Mouse (Mus musculus): ENCODE data around the gene Clec2e. TPM values are rescaled to one million over a fixed set of nuclear protein-coding genes. Genes with fewer than 3 reads are reported as not detected.
"Not testable (repeated sequence)": the region's sequence is repeated elsewhere in the genome, so short reads cannot be mapped to it uniquely, and the experiment has no call there.

Clec2e gene
- polyA plus RNA-seq, 1 experiment from 2014 or later: not detected

GRCm38 (mm10) chr6:129101604-129102003 is 891 bp upstream of the Clec2e start:
- H3K9me3 ChIP-seq: no peaks in the 10 kb centered on the region
- no peak overlapping the region for H3K27ac ChIP-seq (replicated peaks)
- no peak overlapping the region for H3K9ac ChIP-seq
- no peaks in the 10 kb centered on the region for H3K36me3 ChIP-seq
- no peaks in the 10 kb centered on the region for H3K27me3 ChIP-seq
- H3K4me2 ChIP-seq: no peak overlapping the region
- H3K4me3 ChIP-seq: no peak overlapping the region
- 88% methylated on average over 1 of the region's 1 CpGs for WGBS
- H3K4me1 ChIP-seq (replicated peaks): no peaks in the 10 kb centered on the region
- no peak for ATAC-seq (ENCODE audit: low FRiP score, low read depth)

GRCm38 (mm10) chr6:129097929-129098328 is 2.8 kb downstream of the Clec2e start:
- H3K9ac ChIP-seq: no peak overlapping the region
- no peaks in the 10 kb centered on the region for H3K36me3 ChIP-seq
- H3K27me3 ChIP-seq: no peaks in the 10 kb centered on the region
- WGBS: 56% methylated on average over 1 of the region's 1 CpGs
- no peaks in the 10 kb centered on the region for H3K4me1 ChIP-seq (replicated peaks)
- H3K4me2 ChIP-seq: no peak overlapping the region
- no peaks in the 10 kb centered on the region for H3K9me3 ChIP-seq
- H3K27ac ChIP-seq (replicated peaks): no peak overlapping the region
- no peak overlapping the region for H3K4me3 ChIP-seq
- no peak for ATAC-seq (ENCODE audit: low FRiP score, low read depth)

GRCm38 (mm10) chr6:129095166-129095565 is 5.5 kb downstream of the Clec2e start:
- Histone ChIP-seq H3K9ac (no peak overlapping the region), H3K27ac (replicated peaks) (no peak overlapping the region), H3K4me1 (replicated peaks) (no peaks in the 10 kb centered on the region), H3K27me3 (no peaks in the 10 kb centered on the region), H3K9me3 (no peaks in the 10 kb centered on the region), H3K36me3 (no peaks in the 10 kb centered on the region), H3K4me2 (no peak overlapping the region), H3K4me3 (no peak overlapping the region)
- ATAC-seq (ENCODE audit: low FRiP score, low read depth): no peak

- not testable (repeated sequence) for H3K27me3 ChIP-seq; H3K4me3 ChIP-seq; ATAC-seq (ENCODE audit: low FRiP score, low read depth); H3K36me3 ChIP-seq; H3K4me1 ChIP-seq (replicated peaks); H3K27ac ChIP-seq (replicated peaks); H3K9ac ChIP-seq; H3K9me3 ChIP-seq; H3K4me2 ChIP-seq
- WGBS: 98% methylated on average over 8 of the region's 8 CpGs
Measured at GRCm38 (mm10) chr6:129088596-129088995, 12.1 kb downstream of the Clec2e start.

- H3K27me3 ChIP-seq: no peaks in the 10 kb centered on the region
- H3K9me3 ChIP-seq: no peaks in the 10 kb centered on the region
- no peak for ATAC-seq (ENCODE audit: low FRiP score, low read depth)
- H3K4me2 ChIP-seq: no peak overlapping the region
- H3K4me3 ChIP-seq: no peak overlapping the region
- 88% methylated on average over 1 of the region's 1 CpGs for WGBS
- H3K27ac ChIP-seq (replicated peaks): no peak overlapping the region
- H3K4me1 ChIP-seq (replicated peaks): no peaks in the 10 kb centered on the region
- no peak overlapping the region for H3K9ac ChIP-seq
- no peaks in the 10 kb centered on the region for H3K36me3 ChIP-seq
Measured at GRCm38 (mm10) chr6:129088161-129088560, 12.6 kb downstream of the Clec2e start.

GRCm38 (mm10) chr6:129086031-129086430 is 14.7 kb downstream of the Clec2e start:
- ATAC-seq (ENCODE audit: low FRiP score, low read depth); H3K36me3 ChIP-seq; H3K9ac ChIP-seq; H3K4me2 ChIP-seq; H3K27ac ChIP-seq (replicated peaks); H3K4me1 ChIP-seq (replicated peaks); H3K9me3 ChIP-seq; H3K4me3 ChIP-seq; H3K27me3 ChIP-seq: not testable (repeated sequence)
- 87% methylated on average over 2 of the region's 2 CpGs for WGBS

- no peak overlapping the region for H3K4me3 ChIP-seq
- no peak overlapping the region for H3K4me2 ChIP-seq
- no peaks in the 10 kb centered on the region for H3K27me3 ChIP-seq
- no peaks in the 10 kb centered on the region for H3K36me3 ChIP-seq
- no peaks in the 10 kb centered on the region for H3K9me3 ChIP-seq
- no peak overlapping the region for H3K9ac ChIP-seq
- H3K27ac ChIP-seq (replicated peaks): no peak overlapping the region
- H3K4me1 ChIP-seq (replicated peaks): no peaks in the 10 kb centered on the region
- WGBS: 65% methylated on average over 6 of the region's 6 CpGs
- ATAC-seq (ENCODE audit: low FRiP score, low read depth): no peak
Measured at GRCm38 (mm10) chr6:129085098-129085497, 15.6 kb downstream of the Clec2e start.

- WGBS: 65% methylated on average over 1 of the region's 1 CpGs
- Histone ChIP-seq H3K4me2 (no peak overlapping the region), H3K9me3 (no peaks in the 10 kb centered on the region), H3K27ac (replicated peaks) (no peak overlapping the region), H3K9ac (no peak overlapping the region), H3K4me3 (no peak overlapping the region), H3K4me1 (replicated peaks) (no peaks in the 10 kb centered on the region), H3K36me3 (no peaks in the 10 kb centered on the region), H3K27me3 (no peaks in the 10 kb centered on the region)
- peak; percentile 54; the same call in 1 of the 2 replicates for ATAC-seq (ENCODE audit: low FRiP score, low read depth)
Measured at GRCm38 (mm10) chr6:129066986-129067385, 33.7 kb downstream of the Clec2e start.

GRCm38 (mm10) chr6:129066530-129066929 is 34.2 kb downstream of the Clec2e start:
- H3K4me3 ChIP-seq: no peak overlapping the region
- H3K27me3 ChIP-seq: no peaks in the 10 kb centered on the region
- no peaks in the 10 kb centered on the region for H3K4me1 ChIP-seq (replicated peaks)
- no peaks in the 10 kb centered on the region for H3K36me3 ChIP-seq
- no peak overlapping the region for H3K27ac ChIP-seq (replicated peaks)
- ATAC-seq (ENCODE audit: low FRiP score, low read depth): no peak
- H3K9ac ChIP-seq: no peak overlapping the region
- no peaks in the 10 kb centered on the region for H3K9me3 ChIP-seq
- H3K4me2 ChIP-seq: no peak overlapping the region

- no peaks in the 10 kb centered on the region for H3K27me3 ChIP-seq
- no peak overlapping the region for H3K4me3 ChIP-seq
- H3K36me3 ChIP-seq: no peaks in the 10 kb centered on the region
- H3K4me2 ChIP-seq: no peak overlapping the region
- ATAC-seq (ENCODE audit: low FRiP score, low read depth): no peak
- no peak overlapping the region for H3K27ac ChIP-seq (replicated peaks)
- H3K9me3 ChIP-seq: no peaks in the 10 kb centered on the region
- H3K9ac ChIP-seq: no peak overlapping the region
- H3K4me1 ChIP-seq (replicated peaks): no peaks in the 10 kb centered on the region
- WGBS: 91% methylated on average over 3 of the region's 3 CpGs
Measured at GRCm38 (mm10) chr6:129065857-129066256, 34.9 kb downstream of the Clec2e start.

- Histone ChIP-seq H3K4me3 (no peak overlapping the region), H3K36me3 (no peaks in the 10 kb centered on the region), H3K4me2 (no peak overlapping the region), H3K27ac (replicated peaks) (no peak overlapping the region), H3K9ac (no peak overlapping the region), H3K9me3 (no peaks in the 10 kb centered on the region), H3K27me3 (no peaks in the 10 kb centered on the region), H3K4me1 (replicated peaks) (no peaks in the 10 kb centered on the region)
- WGBS: 69% methylated on average over 3 of the region's 3 CpGs
- no peak for ATAC-seq (ENCODE audit: low FRiP score, low read depth)
Measured at GRCm38 (mm10) chr6:129065407-129065806, 35.3 kb downstream of the Clec2e start.

- Histone ChIP-seq H3K9me3 (no peaks in the 10 kb centered on the region), H3K27ac (replicated peaks) (no peak overlapping the region), H3K4me3 (no peak overlapping the region), H3K4me1 (replicated peaks) (no peaks in the 10 kb centered on the region), H3K27me3 (no peaks in the 10 kb centered on the region), H3K4me2 (no peak overlapping the region), H3K9ac (no peak overlapping the region), H3K36me3 (no peaks in the 10 kb centered on the region)
- ATAC-seq (ENCODE audit: low FRiP score, low read depth): no peak
Measured at GRCm38 (mm10) chr6:129058013-129058412, 42.7 kb downstream of the Clec2e start.

- Histone ChIP-seq H3K9ac (no peak overlapping the region), H3K36me3 (no peaks in the 10 kb centered on the region), H3K4me1 (replicated peaks) (no peaks in the 10 kb centered on the region), H3K27ac (replicated peaks) (no peak overlapping the region), H3K27me3 (no peaks in the 10 kb centered on the region), H3K4me3 (no peak overlapping the region), H3K4me2 (no peak overlapping the region), H3K9me3 (no peaks in the 10 kb centered on the region)
- WGBS: 93% methylated on average over 3 of the region's 3 CpGs
- no peak for ATAC-seq (ENCODE audit: low FRiP score, low read depth)
Measured at GRCm38 (mm10) chr6:129056237-129056636, 44.5 kb downstream of the Clec2e start.
